Mouse (Mus musculus) kidney, adult 2 months (tissue): ENCODE measurements around the gene Hoxd8.

Experiments
- CTCF ChIP-seq: fragments of 200-500 bp; conservative IDR thresholded peaks from 2 replicates; pipeline ENCODE4 v1.5.1; 2011; ENCODE audit warnings: low read depth, mild to moderate bottlenecking, control low read depth, low read length, moderate library complexity, mixed read lengths; ENCODE audit not compliant: insufficient read depth, insufficient read length
- POLR2A ChIP-seq: fragments of 200-500 bp; IDR thresholded peaks from one replicate; pipeline ENCODE4 v1.6.1; 2011; ENCODE audit warnings: low read depth, low read length, control low read depth

- TF ChIP-seq CTCF (no peak), POLR2A (no peak)
These were observed 42.0 kb downstream of the Hoxd8 start for GRCm38 (mm10) chr2:74746298-74746921.
